Mouse (Mus musculus) adrenal gland, adult 2 months (tissue): ENCODE results near the gene Ptpn11. TPM values are rescaled to one million over a fixed set of nuclear protein-coding genes. Genes with fewer than 3 reads are reported as not detected.

ENCODE experiments used
- DNase-seq: peaks from one replicate; pipeline ENCODE4 v3.0.0; 2021
- polyA plus RNA-seq: library from polyadenylated mRNA; depleted of rRNA; stranded (reverse); fragments of >200 nt; gene quantifications from 2 replicates; pipeline ENCODE4 v1.2.3, GENCODE M21; 2012; rRNA removed
- total RNA-seq, 2 experiments: library from RNA; stranded (reverse); gene quantifications; 2 replicates each; pipeline ENCODE4 v1.2.3; 2021

Ptpn11 gene
- total and polyA plus RNA-seq, 3 experiments, result 26.2 to 121 (median 97.6) TPM

DNA sequence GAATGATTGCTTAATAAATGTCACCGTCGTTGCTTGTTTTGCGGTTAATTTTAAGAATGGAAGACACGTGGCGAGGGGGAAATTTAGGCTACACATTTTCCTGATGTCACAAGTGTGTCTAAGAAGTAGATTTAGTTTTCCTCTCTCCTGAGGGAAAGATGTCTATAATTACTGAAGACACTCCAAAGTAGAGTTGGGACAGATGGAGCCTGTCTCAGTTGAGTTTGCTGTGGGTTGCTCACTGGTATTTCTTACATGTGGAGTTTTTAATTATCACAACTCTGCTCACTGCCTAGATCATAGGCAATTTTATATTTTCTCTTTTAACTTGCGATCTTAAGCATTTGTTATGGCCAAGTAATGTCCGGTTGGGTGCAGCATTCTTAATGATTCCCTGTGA is 108.6 kb downstream of the Ptpn11 start:
- no peak for DNase-seq

DNA sequence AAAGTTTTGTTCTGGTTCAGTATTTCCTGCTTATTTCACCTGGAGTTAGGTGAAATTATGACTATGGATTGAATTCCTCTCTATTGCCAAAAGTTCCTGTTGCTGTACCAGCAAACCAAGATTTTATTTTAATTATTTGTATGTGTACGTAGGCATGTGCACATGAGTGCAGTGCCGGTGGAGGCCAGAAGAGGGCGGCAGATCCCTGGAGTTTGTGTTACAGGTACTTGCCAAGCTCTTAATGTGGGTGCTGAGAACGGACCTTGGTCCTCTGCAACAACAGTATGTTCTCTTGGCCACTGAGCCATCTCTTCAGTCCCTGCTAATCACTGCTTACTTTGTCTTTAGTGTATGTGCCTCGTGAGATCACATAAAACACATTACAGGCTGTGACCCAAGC is 109.4 kb downstream of the Ptpn11 start:
- no peak for DNase-seq

Other genes with a start within 250 kb of the Ptpn11 start
- 1 to 10 TPM; 3.7 to 4.6 TPM for gene Rph3a, start 181.3 kb downstream of the Ptpn11 start, total RNA-seq
- gene Rph3a, start 181.3 kb downstream of the Ptpn11 start, polyA plus RNA-seq, result 2.4 and 3.5 TPM in 2 replicates
- gene Rpl6, start 13.1 kb upstream of the Ptpn11 start, total RNA-seq, result 1,000 to 10,000 TPM; 1,030 to 1,071 TPM
- gene Rpl6, start 13.1 kb upstream of the Ptpn11 start, polyA plus RNA-seq, result 157 and 194 TPM in 2 replicates
- 10 to 100 TPM; 14.5 to 22.7 TPM for gene Hectd4, start 28.8 kb upstream of the Ptpn11 start, total RNA-seq
- 14.3 and 16.1 TPM in 2 replicates for gene Hectd4, start 28.8 kb upstream of the Ptpn11 start, polyA plus RNA-seq
- gene Trafd1, start 194.2 kb upstream of the Ptpn11 start, total RNA-seq, result 10 to 100 TPM; 28.7 to 44.5 TPM
- 34.7 and 36.8 TPM in 2 replicates for gene Trafd1, start 194.2 kb upstream of the Ptpn11 start, polyA plus RNA-seq
- gene Naa25, start 206.5 kb upstream of the Ptpn11 start, total RNA-seq, result 10 to 100 TPM; 33.9 to 40.8 TPM
- 5.8 and 9.6 TPM in 2 replicates for gene Naa25, start 206.5 kb upstream of the Ptpn11 start, polyA plus RNA-seq